Mouse (Mus musculus) bone marrow, adult 2 months (tissue): Measurements from ENCODE around the gene Tenm3.

Experiments used
- CTCF ChIP-seq: fragments of 200-500 bp; IDR thresholded peaks from 2 replicates; pipeline ENCODE4 v1.5.1; 2011; ENCODE audit warnings: low read length, control low read depth; ENCODE audit not compliant: control insufficient read depth, insufficient read depth
- POLR2A ChIP-seq: fragments of 200-500 bp; IDR thresholded peaks from 2 replicates; pipeline ENCODE4 v1.6.1; 2011; ENCODE audit warnings: low read depth, mild to moderate bottlenecking, control low read depth, low read length, borderline replicate concordance; ENCODE audit not compliant: control insufficient read depth

- no peak for TF ChIP-seq POLR2A
- no peak for TF ChIP-seq CTCF
These were observed 500.7 kb downstream of the Tenm3 start for GRCm38 (mm10) chr8:48343067-48343420.
